ENCODE assay signal across 17 mouse cellular contexts in genomic region chr4:57565811-57566210, GRCm38 (mm10). TPM values are rescaled to one million over a fixed set of nuclear protein-coding genes. Genes with fewer than 3 reads are reported as not detected.
DNase-seq lines count a peak whose midpoint lies in the region; ATAC-seq and TF ChIP-seq lines count a peak whose summit lies in the region.
"Had no signal": no experiment of that assay in that cellular context is flagged by ENCODE, and none has a peak within 500 bp of the region (broad histone marks: within the 10 kb centered on the region; RNA-seq: fewer than 3 reads in every experiment).

No protein-coding gene starts in this region.

- no peaks in the 10 kb centered on the region for H3K36me3 ChIP-seq in heart, embryonic 10.5 days
- no peaks in the 10 kb centered on the region for H3K36me3 ChIP-seq in lung, embryonic 14.5 days (ENCODE audit: insufficient read depth)
- H3K36me3 ChIP-seq: embryonic facial prominence, embryonic 12.5 days; forebrain, embryonic 10.5 days; neural tube, embryonic 12.5 days had no signal

- H3K4me1 ChIP-seq in heart, embryonic 10.5 days, result peaks cover 32% of the 10 kb centered on the region
- H3K4me1 ChIP-seq in lung, embryonic 14.5 days (ENCODE audit: insufficient read depth), result peaks cover 14% of the 10 kb centered on the region

- no peak overlapping the region for H3K4me2 ChIP-seq in lung, embryonic 14.5 days
- H3K4me2 ChIP-seq: embryonic facial prominence, embryonic 12.5 days; neural tube, embryonic 12.5 days had no signal

- peak overlapping the region; percentile 98 for H3K27ac ChIP-seq in heart, embryonic 10.5 days
- H3K27ac ChIP-seq in lung, embryonic 14.5 days (ENCODE audit: low read depth), result no peak overlapping the region
- H3K27ac ChIP-seq: embryonic facial prominence, embryonic 12.5 days; forebrain, embryonic 10.5 days; neural tube, embryonic 12.5 days had no signal

- H3K9ac ChIP-seq in lung, embryonic 14.5 days, result no peak overlapping the region
- H3K9ac ChIP-seq: embryonic facial prominence, embryonic 12.5 days; neural tube, embryonic 12.5 days had no signal

- TF ChIP-seq CTCF in lung, embryonic 14.5 days (IDR thresholded peaks at IDR 0.05; ENCODE audit: low read depth), result peak; percentile 31

- peaks cover 5% of the 10 kb centered on the region; the same call in 1 of the 2 replicates for H3K27me3 ChIP-seq in heart, embryonic 10.5 days (ENCODE audit: insufficient read depth, poor library complexity, severe bottlenecking)
- no peaks in the 10 kb centered on the region for H3K27me3 ChIP-seq in lung, embryonic 14.5 days (ENCODE audit: insufficient read depth, low read length)
- H3K27me3 ChIP-seq: embryonic facial prominence, embryonic 12.5 days had no signal

- no peak for ATAC-seq in lung, embryonic 14.5 days (ENCODE audit: insufficient read depth)
- ATAC-seq: inflammation-experienced regulatory T-cells, adult 6 months; midbrain, embryonic 16.5 days had no signal

- H3K4me3 ChIP-seq in heart, embryonic 10.5 days, result no peak overlapping the region
- no peak overlapping the region for H3K4me3 ChIP-seq in lung, embryonic 14.5 days (ENCODE audit: low read depth, low read length)
- H3K4me3 ChIP-seq: embryonic facial prominence, embryonic 12.5 days; forebrain, embryonic 10.5 days; neural tube, embryonic 12.5 days had no signal

- H3K9me3 ChIP-seq in heart, embryonic 10.5 days, result no peaks in the 10 kb centered on the region
- H3K9me3 ChIP-seq in lung, embryonic 14.5 days (ENCODE audit: low read depth, low read length), result no peaks in the 10 kb centered on the region
- H3K9me3 ChIP-seq: embryonic facial prominence, embryonic 12.5 days; forebrain, embryonic 10.5 days; neural tube, embryonic 12.5 days had no signal

- no peak for DNase-seq in heart, embryonic 10.5 days (ENCODE audit: low spot score)
- no peak for DNase-seq in heart, postnatal 4 days
- DNase-seq in lung, embryonic 14.5 days, result no peak
- no peak for DNase-seq in lung, adult 18-20 months
- DNase-seq in ES-CJ7 (ENCODE audit: low read depth, low spot score), result peak; percentile 9
- peak; percentile 25 for DNase-seq in thymus, postnatal 25 days
- DNase-seq in gastrocnemius, postnatal 4 days (ENCODE audit: low spot score in 2 of 2), result no peak
- DNase-seq: adrenal gland, adult 2 months; cerebellum, postnatal 36 days; heart, postnatal 36 days; left cerebral cortex, postnatal 4 days had no signal

- 56% methylated on average over 2 of the region's 2 CpGs for WGBS in heart, embryonic 10.5 days
- WGBS in lung, embryonic 14.5 days, result 61% methylated on average over 2 of the region's 2 CpGs

RNA-seq across cellular contexts. Expression of gene Pakap, which starts 2.2 kb away (rescaled TPM):
- polyA plus RNA-seq in heart, embryonic 10.5 days (2016; fragmentation: Nextera tagmentation; extraction: Ambion mirVana), result 53.0 and 72.5 TPM in 2 replicates
- total RNA-seq in heart, postnatal 4 days (2021), result 10 to 100 TPM; 73.5 to 80.4 TPM
- polyA plus RNA-seq in lung, embryonic 14.5 days (2014; fragmentation: Nextera tagmentation; extraction: Ambion mirVana), result 56.2 and 57.2 TPM in 2 replicates
- total RNA-seq in gastrocnemius, postnatal 4 days (2021), result 10 to 100 TPM; 19.1 to 19.2 TPM
- total RNA-seq: megakaryocyte progenitor cell, adult 5-6 weeks had no signal

Comparison
In these comparisons a context has a peak if more than half of its experiments do, and no peak if none do; other contexts are left out.
1. DNase-seq: peak in ES-CJ7 (single experiment) and thymus, postnatal 25 days (single experiment); none in heart, embryonic 10.5 days (single experiment), heart, postnatal 4 days (single experiment), lung, embryonic 14.5 days (single experiment), lung, adult 18-20 months (0 of 2) and gastrocnemius, postnatal 4 days (0 of 2).